Mouse (Mus musculus): ENCODE measurements at regions not wholly inside any gene's neighbourhood (a gene's known extent, or its start where the extent isn't known, plus 50 kb on each side); places are given as distances from the start of the nearest gene placed in this dataset.

DNA sequence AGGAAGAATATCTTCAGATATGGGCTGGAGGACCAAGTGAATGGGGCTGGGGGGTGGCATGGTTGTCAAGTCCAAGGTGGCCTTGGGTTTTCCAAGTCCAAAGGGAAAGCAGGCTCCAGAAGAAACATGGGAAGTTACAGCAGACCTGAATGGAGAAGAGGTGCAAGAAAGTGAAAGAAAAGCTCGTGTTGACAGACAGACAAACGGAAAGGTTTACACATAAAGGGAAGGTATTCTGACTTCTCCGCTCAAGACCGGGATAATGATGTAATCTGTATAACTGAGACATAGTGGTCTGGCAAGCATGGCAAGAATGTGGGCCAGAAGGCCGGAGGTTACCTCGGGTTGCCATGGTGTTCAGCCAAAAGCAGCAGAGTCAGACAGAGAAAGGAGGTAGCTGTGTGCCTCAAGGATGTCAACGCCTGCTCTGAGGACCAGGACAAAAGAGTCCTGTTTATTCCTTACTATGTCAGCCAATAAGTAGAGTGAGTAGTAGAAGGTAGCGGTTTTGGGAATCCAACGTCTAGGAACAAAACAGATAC is 50.8 kb upstream of the Elk3 start:
- DNase-seq, result no peak

- no peak for DNase-seq
These were observed 53.3 kb upstream of the Elk3 start for GRCm38 (mm10) chr10:93364108-93364793.

GRCm38 (mm10) chr10:93364881-93365280 is 53.9 kb upstream of the Elk3 start:
- DNase-seq, result no peak

GRCm38 (mm10) chr10:93365318-93365717 is 54.4 kb upstream of the Elk3 start:
- no peak for DNase-seq

GRCm38 (mm10) chr10:93365824-93366223 is 54.9 kb upstream of the Elk3 start:
- DNase-seq, result no peak

DNA sequence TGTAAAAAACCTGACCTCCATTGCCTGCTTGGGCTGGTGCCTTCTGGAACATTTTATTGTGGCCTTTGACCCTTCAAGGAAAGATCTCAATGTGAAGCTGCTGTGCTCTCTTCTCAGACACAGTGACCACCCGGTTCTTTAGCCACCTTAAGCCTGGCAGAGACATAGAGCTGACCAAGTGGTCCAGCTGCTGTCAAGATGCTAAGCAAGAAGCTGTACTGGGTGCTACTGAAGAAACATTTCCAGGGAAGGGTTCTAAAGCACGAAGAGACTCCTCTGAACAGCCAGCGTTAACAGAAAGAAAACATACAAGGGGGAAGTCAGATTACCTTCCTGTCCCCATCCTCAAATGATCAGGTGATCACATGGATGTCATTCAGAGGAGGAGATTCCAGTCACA is 58.8 kb upstream of the Elk3 start:
- no peak for DNase-seq

DNA sequence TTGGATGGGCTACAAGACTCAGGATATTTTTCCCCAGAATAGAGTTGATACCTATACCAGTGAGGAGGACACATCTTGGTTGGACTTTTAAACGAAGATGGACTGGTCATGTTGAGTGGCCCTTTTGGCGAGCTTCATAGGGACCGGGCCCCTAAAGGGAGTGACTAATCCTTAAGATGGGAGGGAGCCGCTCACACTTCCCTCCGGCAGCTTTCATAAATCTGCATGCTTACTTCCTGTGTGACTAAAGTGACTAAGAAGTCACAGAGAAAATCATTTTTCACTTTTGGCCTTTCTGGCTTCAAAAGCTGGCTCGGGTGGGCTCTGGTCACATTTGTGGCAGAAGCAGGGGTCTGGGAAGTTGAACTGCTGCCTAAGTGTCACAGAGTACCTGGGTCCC is 59.4 kb upstream of the Elk3 start:
- no peak for DNase-seq

DNA sequence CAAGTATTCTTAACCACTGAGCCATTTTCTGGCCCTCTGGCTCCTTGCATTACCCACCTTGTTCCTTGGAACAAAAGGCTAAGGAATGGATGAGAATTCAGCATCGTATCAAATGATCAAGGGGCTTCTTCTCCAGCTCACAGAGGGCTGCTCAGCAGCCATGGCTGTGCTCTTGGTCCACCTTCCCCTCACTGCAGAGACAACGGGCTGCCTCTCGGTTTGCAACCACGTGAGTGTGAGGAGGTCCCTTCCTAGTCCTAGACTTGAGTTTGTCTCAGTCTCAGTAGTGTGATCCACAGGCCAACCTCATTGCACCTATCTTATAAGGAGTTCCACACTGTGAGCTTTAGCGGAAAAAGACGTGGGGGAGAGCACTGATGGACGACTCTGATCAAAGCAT is 61.3 kb upstream of the Elk3 start:
- no peak for DNase-seq

DNA sequence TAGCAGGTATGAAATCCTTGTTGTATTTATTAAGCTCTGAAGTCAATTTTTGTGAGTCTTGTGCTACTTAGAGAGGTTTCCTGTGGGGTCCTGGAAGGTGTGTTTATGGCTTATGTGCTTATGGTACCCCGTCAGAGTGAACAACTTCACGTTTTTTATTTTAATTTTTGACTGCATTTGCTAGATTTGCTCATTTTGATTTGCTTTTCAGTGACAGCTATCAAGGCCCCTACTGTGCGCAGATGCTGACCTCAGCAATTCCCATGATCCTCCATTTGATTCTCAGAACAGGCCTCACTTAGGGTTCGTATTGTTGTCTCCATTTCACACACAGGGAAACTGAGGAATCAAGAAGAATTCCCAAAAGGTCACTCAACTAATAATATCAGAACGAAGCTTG is 62.3 kb upstream of the Elk3 start:
- DNase-seq, result no peak

- no peak for DNase-seq
These were observed 63.2 kb upstream of the Elk3 start for GRCm38 (mm10) chr10:93373954-93374689.

DNA sequence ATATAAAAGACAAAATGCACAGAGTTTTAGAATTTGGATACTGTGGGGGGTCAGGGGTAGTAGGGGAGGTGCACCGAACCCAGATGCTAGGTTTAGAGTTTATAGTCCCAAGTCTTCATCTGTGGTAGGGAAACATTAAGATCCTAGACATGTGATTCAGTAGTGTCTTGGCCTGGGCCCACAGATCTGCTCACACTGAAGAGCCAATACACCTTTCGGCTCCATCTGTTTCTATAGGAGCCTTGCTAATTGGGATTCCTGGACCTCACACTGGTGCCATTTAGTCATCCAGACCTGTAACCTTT is 63.7 kb upstream of the Elk3 start:
- DNase-seq, result no peak

DNA sequence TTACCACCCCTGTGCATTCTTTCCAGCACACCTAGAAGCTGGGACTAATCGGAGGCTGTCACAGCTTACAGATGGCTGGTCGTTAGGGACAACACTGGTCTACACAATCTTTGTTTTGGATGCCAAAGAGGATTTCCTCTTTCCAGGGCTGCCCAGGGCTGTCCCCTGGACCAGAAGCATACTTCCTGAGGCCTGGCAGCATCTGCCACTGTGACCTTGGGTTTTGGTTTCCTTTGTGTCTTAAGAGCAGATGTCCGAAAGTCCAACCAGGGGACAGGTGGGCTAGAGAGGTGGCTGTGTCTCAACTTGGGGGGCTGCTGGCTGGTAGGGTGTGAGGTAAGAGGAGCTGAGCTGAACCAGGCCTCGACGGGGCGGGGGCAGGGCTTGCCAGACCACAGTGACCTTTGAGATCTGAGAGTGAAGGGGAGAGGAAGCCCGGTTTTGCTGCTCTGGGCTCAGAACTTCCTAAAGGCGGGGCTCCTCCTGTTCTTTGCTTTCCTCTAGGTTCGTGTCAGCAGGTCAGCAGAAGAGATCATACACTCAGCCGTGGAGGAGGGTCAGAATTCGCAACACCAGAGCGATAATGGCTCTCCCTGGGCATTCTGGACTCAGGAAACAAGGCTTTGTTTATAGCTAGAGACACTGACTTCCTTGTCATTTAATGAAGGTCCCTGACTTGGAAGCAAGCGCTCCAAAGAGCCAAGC is 64.2 kb upstream of the Elk3 start:
- DNase-seq, result peak; percentile 61

DNA sequence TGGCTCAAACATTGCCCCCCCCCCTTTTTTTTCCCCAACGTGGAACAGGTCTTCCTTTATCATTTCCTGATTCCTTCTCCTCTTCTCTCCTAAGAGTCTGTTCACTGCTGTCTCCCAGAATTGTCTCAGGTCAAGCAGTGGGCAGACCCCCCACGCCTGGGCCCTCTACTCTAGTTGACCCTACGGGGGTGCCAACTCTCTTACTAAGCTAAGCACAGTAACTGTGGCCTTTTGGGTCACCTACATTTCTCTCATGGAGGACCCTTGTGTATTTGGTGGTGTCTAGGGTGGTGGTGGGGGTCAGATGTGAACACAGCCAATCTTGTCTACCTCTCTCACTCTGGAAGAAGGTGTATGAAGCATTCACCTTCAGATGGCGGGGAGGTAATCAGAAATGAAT is 64.8 kb upstream of the Elk3 start:
- no peak for DNase-seq

- peak; percentile 21 for DNase-seq
These were observed 65.6 kb upstream of the Elk3 start for GRCm38 (mm10) chr10:93376457-93376941.

GRCm38 (mm10) chr10:93389276-93389675 is 63.9 kb upstream of the Lta4h start:
- DNase-seq, result no peak

- no peak for DNase-seq
These were observed 61.9 kb upstream of the Lta4h start for GRCm38 (mm10) chr10:93391296-93391695.

- DNase-seq, result no peak
These were observed 59.3 kb upstream of the Lta4h start for GRCm38 (mm10) chr10:93393902-93394301.

GRCm38 (mm10) chr10:93397711-93398110 is 55.5 kb upstream of the Lta4h start:
- DNase-seq, result no peak

- no peak for DNase-seq
These were observed 54.5 kb upstream of the Lta4h start for GRCm38 (mm10) chr10:93398531-93399320.

DNA sequence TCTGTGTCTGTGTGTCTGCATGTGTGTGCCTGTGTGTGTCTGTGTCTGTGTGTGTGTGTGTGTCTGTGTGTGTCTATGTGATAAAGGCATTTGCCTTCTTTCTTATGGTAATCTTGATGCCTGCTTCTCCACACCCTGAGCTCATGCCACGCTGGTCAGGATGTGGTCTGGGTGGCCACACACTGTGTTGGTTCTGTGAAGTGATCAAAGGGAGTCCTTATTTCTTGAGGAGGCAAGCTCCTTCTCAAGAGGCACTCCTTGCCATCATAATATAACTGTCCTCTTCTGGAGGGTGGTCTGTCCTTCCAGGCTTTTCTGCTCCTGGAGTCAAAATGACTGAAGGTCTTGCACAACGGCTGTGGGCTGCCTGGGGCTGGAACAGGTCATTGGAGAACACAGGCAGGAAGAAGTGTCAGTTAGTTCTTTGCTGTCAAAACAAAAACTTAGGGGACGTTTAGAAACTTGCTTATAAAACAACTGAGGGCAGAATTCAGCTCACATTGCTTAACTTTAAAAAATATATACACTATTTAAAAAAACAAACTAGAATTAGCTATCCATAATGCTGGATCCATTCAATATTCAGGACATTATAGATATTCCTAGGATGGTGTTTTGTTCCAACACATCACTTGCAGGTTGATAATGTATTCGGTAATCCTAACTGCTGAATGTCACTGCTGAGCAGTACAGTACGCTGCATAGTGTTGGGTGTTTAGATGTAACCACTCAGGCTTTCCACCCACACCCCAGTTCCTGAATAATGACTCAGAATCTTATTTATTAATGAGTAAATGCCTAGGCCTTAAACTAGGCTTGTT is 50.3 kb upstream of the Lta4h start:
- DNase-seq, result no peak

Measured in adrenal gland, adult 2 months (tissue).